Mouse (Mus musculus) T-helper 17 cell (primary cell): ENCODE measurements at regions not wholly inside any gene's neighbourhood (a gene's known extent, or its start where the extent isn't known, plus 50 kb on each side); places are given as distances from the start of the nearest gene placed in this dataset.

Source experiments
- in situ Hi-C, 2 experiments: fragments of 300-600 bp; cut with MboI, MseI; formaldehyde crosslinking; loops; 1 replicate in 1 of 2; 2 replicates in 1 of 2; pipeline ENCODE4 v1.15.1; 2025; ENCODE audit warnings: high pct_unique_total_duplicates in 2 of 2

GRCm38 (mm10) chr10:38875667-38876245 lies 54.2 kb upstream of the Rfpl4b start:
- in situ Hi-C loops = no loop called here

GRCm38 (mm10) chr10:38879271-38879670 lies 57.7 kb upstream of the Rfpl4b start:
- in situ Hi-C loops = no loop called here

GRCm38 (mm10) chr10:38880642-38881187 lies 59.1 kb upstream of the Rfpl4b start:
- in situ Hi-C loops = no loop called here

GRCm38 (mm10) chr10:38882154-38882553 lies 60.6 kb upstream of the Rfpl4b start:
- in situ Hi-C loops = no loop called here

- in situ Hi-C loops = no loop called here
Observed at GRCm38 (mm10) chr10:38883816-38884599, 62.4 kb upstream of the Rfpl4b start.

GRCm38 (mm10) chr10:38884641-38885040 lies 63.1 kb upstream of the Rfpl4b start:
- in situ Hi-C loops = no loop called here

- in situ Hi-C loops = no loop called here
Observed at GRCm38 (mm10) chr10:38886441-38886840, 64.9 kb upstream of the Rfpl4b start.

GRCm38 (mm10) chr10:38887896-38888295 lies 66.3 kb upstream of the Rfpl4b start:
- in situ Hi-C loops = no loop called here

GRCm38 (mm10) chr10:38894706-38895105 lies 70.6 kb upstream of the Lama4 start:
- in situ Hi-C loops = loop anchor here in 1 of 2 experiments (5.0 kb wide), 1 partner anchor 148 kb away; no protein-coding TSS in a partner anchor

GRCm38 (mm10) chr10:38895656-38896055 lies 69.7 kb upstream of the Lama4 start:
- in situ Hi-C loops = no loop called here

GRCm38 (mm10) chr10:38897573-38897972 lies 67.7 kb upstream of the Lama4 start:
- in situ Hi-C loops = no loop called here

GRCm38 (mm10) chr10:38906121-38906520 lies 59.2 kb upstream of the Lama4 start:
- in situ Hi-C loops = no loop called here

- in situ Hi-C loops = no loop called here
Observed at GRCm38 (mm10) chr10:38907835-38908234, 57.5 kb upstream of the Lama4 start.

GRCm38 (mm10) chr10:38908277-38908676 lies 57.0 kb upstream of the Lama4 start:
- in situ Hi-C loops = no loop called here

- in situ Hi-C loops = no loop called here
Observed at GRCm38 (mm10) chr10:38909152-38909732, 56.1 kb upstream of the Lama4 start.

GRCm38 (mm10) chr10:38909843-38910242 lies 55.5 kb upstream of the Lama4 start:
- in situ Hi-C loops = no loop called here

GRCm38 (mm10) chr10:38913013-38913412 lies 52.3 kb upstream of the Lama4 start:
- in situ Hi-C loops = no loop called here
